Mouse (Mus musculus): ENCODE measurements around the gene Gm10719.
"Not testable (repeated sequence)": the region's sequence is repeated elsewhere in the genome, so short reads cannot be mapped to it uniquely, and the experiment has no call there.

Gm10719 gene

GRCm38 (mm10) chr9:3025653-3026052 is 8.4 kb downstream of the Gm10719 start:
- peak; percentile 79 to 83 for DNase-seq (ENCODE audit: low spot score in 2 of 2)

- not testable (repeated sequence) for DNase-seq (ENCODE audit: low spot score in 2 of 2)
Measured at GRCm38 (mm10) chr9:3026136-3026535, 8.9 kb downstream of the Gm10719 start.

GRCm38 (mm10) chr9:3026741-3027140 is 9.5 kb downstream of the Gm10719 start:
- DNase-seq (ENCODE audit: low spot score in 2 of 2) = not testable (repeated sequence)

GRCm38 (mm10) chr9:3027200-3027599 is 10.0 kb downstream of the Gm10719 start:
- not testable (repeated sequence) for DNase-seq (ENCODE audit: low spot score in 2 of 2)

- DNase-seq (ENCODE audit: low spot score in 2 of 2) = peak; percentile 55 to 66
Measured at GRCm38 (mm10) chr9:3029276-3030000, 12.2 kb downstream of the Gm10719 start.

GRCm38 (mm10) chr9:3030677-3031318 is 13.6 kb downstream of the Gm10719 start:
- DNase-seq (ENCODE audit: low spot score in 2 of 2) = not testable (repeated sequence)

GRCm38 (mm10) chr9:3034299-3034698 is 17.1 kb downstream of the Gm10719 start, which contains the start of gene Gm17535:
TSS of gene Gm17535 (plus strand) at chr9:3034599.
- not testable (repeated sequence) for DNase-seq (ENCODE audit: low spot score in 2 of 2)

- DNase-seq (ENCODE audit: low spot score in 2 of 2) = not testable (repeated sequence)
Measured at GRCm38 (mm10) chr9:3036577-3036976, 19.4 kb downstream of the Gm10719 start, which contains the start of gene Gm10715. TSS of gene Gm10715 (plus strand) at chr9:3036877.

- DNase-seq (ENCODE audit: low spot score in 2 of 2) = not testable (repeated sequence)
Measured at GRCm38 (mm10) chr9:3038161-3038560, 21.0 kb downstream of the Gm10719 start.

Data from heart, adult 9 months (tissue).